Mouse (Mus musculus) heart, postnatal 0 days (tissue): Measurements from ENCODE around the gene Adcy1. TPM values are rescaled to one million over a fixed set of nuclear protein-coding genes. Genes with fewer than 3 reads are reported as not detected.

Source experiments
- ATAC-seq: fragments of 200-750 bp; cut with Nextera tagmentation; 2 replicates; pipeline ENCODE4 v1.8.0; 2017; ENCODE audit warnings: low read depth, moderate number of reproducible peaks, moderate library complexity; ENCODE audit not compliant: insufficient read depth
- DNase-seq: peaks from one replicate; pipeline ENCODE4 v3.0.0-alpha.2; 2016; ENCODE audit warnings: low spot score
- H3K27ac ChIP-seq: fragments of 300-500 bp; sonication (generic); 2 replicates; pipeline ENCODE4 v1.5.1; 2014; ENCODE audit warnings: low read depth, mild to moderate bottlenecking
- H3K27me3 ChIP-seq: fragments of 300-500 bp; sonication (generic); 2 replicates; pipeline ENCODE4 v1.6.1; 2014; ENCODE audit warnings: low read length, mixed read lengths; ENCODE audit not compliant: control insufficient read depth, insufficient read depth
- H3K36me3 ChIP-seq: fragments of 300-500 bp; sonication (generic); replicated peaks from 2 replicates; pipeline ENCODE4 v1.6.1; 2014; ENCODE audit warnings: low read length, mixed read lengths; ENCODE audit not compliant: control insufficient read depth, insufficient read depth
- H3K4me1 ChIP-seq: fragments of 300-500 bp; sonication (generic); 2 replicates; pipeline ENCODE4 v1.6.1; 2014; ENCODE audit warnings: antibody characterized with exemption; ENCODE audit not compliant: control insufficient read depth, insufficient read depth
- H3K4me2 ChIP-seq: fragments of 300-500 bp; sonication (generic); 2 replicates; pipeline ENCODE4 v1.6.1; 2014; ENCODE audit warnings: low read depth, mild to moderate bottlenecking, low read length, moderate library complexity
- H3K4me3 ChIP-seq: fragments of 300-500 bp; sonication (generic); 2 replicates; pipeline ENCODE4 v1.5.1; 2014; ENCODE audit warnings: low read depth, low read length
- H3K9ac ChIP-seq: fragments of 300-500 bp; sonication (generic); replicated peaks from 2 replicates; pipeline ENCODE4 v1.6.1; 2014; ENCODE audit warnings: low read depth, low read length, mixed read lengths
- H3K9me3 ChIP-seq: fragments of 300-500 bp; sonication (generic); replicated peaks from 2 replicates; pipeline ENCODE4 v1.6.1; 2016; ENCODE audit warnings: low read length; ENCODE audit not compliant: control insufficient read depth
- CTCF ChIP-seq: IDR thresholded peaks from 2 replicates; pipeline ENCODE4 v1.5.1; 2016; ENCODE audit warnings: antibody characterized with exemption, control low read depth, low read depth
- EP300 ChIP-seq: IDR thresholded peaks from 2 replicates; pipeline ENCODE4 v1.6.1; 2016; ENCODE audit warnings: antibody characterized with exemption, low read depth
- WGBS: fragments of 180-500 bp; shearing (Covaris S2); extraction: QIAGEN DNeasy Blood & Tissue Kit; methylation state at CpG from one replicate; pipeline ENCODE4 v1.1.7; 2014; 5-methylcytosine and 5-hydroxymethylcytosine counted together
- polyA plus RNA-seq: library from polyadenylated mRNA; unstranded; fragments of >200 nt; fragmentation: Nextera tagmentation; extraction: Ambion mirVana; gene quantifications from 2 replicates; pipeline ENCODE4 v1.2.1, GENCODE M21; 2015
- total RNA-seq: library from RNA; depleted of rRNA; stranded (reverse); fragments of >200 nt; gene quantifications from 2 replicates; pipeline ENCODE4 v1.2.3, GENCODE M21; 2014; ENCODE audit warnings: low replicate concordance

Gene Adcy1
- total and polyA plus RNA-seq, 2 experiments from 2014 or later = 0.22 to 2.9 TPM

DNA sequence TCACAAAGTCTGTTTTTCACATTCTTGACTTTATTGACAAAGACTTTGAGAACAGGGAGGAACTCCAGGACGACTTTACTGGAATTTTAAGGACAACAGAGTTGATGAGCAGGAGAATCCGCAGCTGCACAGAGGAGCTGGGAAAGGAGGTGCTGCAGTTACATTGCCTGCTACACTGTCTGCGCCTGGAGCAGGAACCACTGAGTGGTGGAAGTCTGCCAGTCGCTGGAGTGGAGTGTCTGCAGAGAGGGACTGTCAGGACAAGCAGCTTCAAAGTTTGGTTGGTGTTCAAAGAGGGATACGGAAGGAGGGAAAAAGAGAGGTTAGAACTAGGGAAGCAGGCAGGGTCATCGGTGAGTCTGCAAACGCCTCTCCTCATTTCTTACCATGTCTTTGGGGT, 23.6 kb upstream of the Adcy1 start:
- Histone ChIP-seq H3K4me2 (no peak overlapping the region), H3K9me3 (no peaks in the 10 kb centered on the region), H3K27me3 (peaks cover 4% of the 10 kb centered on the region; the same call in 1 of the 2 replicates), H3K27ac (no peak overlapping the region), H3K4me3 (no peak overlapping the region), H3K36me3 (no peaks in the 10 kb centered on the region), H3K9ac (no peak overlapping the region), H3K4me1 (no peaks in the 10 kb centered on the region)
- 17% methylated on average over 7 of the region's 7 CpGs for WGBS
- no peak for ATAC-seq
- no peak for DNase-seq
- no peak for TF ChIP-seq EP300
- no peak for TF ChIP-seq CTCF

- H3K4me3 ChIP-seq = no peak overlapping the region
- no peaks in the 10 kb centered on the region for H3K36me3 ChIP-seq
- H3K9me3 ChIP-seq = no peaks in the 10 kb centered on the region
- no peaks in the 10 kb centered on the region for H3K4me1 ChIP-seq
- H3K4me2 ChIP-seq = no peak overlapping the region
- no peak overlapping the region for H3K9ac ChIP-seq
- no peak overlapping the region for H3K27ac ChIP-seq
- DNase-seq (no peak), ATAC-seq (no peak)
- TF ChIP-seq CTCF = no peak
- H3K27me3 ChIP-seq = peaks cover 4% of the 10 kb centered on the region; the same call in 1 of the 2 replicates
- WGBS = 78% methylated on average over 6 of the region's 6 CpGs
Measured at GRCm38 (mm10) chr11:7040801-7041200, 22.5 kb upstream of the Adcy1 start.

DNA sequence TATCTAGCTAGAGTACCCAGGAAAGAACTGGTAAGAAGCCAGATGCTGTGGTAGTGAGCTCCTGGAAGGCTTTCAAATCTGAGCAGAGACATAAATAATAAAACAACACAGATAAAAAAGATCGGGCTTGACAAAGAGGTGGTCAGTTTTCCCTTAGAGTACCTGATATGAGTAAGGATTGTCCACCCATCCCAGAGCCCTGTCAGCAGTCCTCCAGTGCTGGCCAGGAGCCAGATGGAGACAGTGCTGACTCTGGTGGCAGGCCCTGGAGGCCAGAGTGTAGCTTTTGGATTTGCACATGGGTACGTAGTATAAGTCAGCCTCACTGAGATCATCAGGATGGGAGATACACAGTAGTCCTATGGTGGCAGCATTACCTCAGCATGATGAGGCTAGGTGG, 16.1 kb upstream of the Adcy1 start:
- Histone ChIP-seq H3K36me3 (no peaks in the 10 kb centered on the region), H3K27ac (no peak overlapping the region), H3K4me1 (no peaks in the 10 kb centered on the region), H3K4me3 (no peak overlapping the region), H3K4me2 (no peak overlapping the region), H3K9ac (no peak overlapping the region), H3K27me3 (no peaks in the 10 kb centered on the region), H3K9me3 (no peaks in the 10 kb centered on the region)
- no peak for DNase-seq
- 62% methylated on average over 2 of the region's 2 CpGs for WGBS
- TF ChIP-seq EP300 = no peak
- no peak for TF ChIP-seq CTCF
- ATAC-seq = no peak

DNA sequence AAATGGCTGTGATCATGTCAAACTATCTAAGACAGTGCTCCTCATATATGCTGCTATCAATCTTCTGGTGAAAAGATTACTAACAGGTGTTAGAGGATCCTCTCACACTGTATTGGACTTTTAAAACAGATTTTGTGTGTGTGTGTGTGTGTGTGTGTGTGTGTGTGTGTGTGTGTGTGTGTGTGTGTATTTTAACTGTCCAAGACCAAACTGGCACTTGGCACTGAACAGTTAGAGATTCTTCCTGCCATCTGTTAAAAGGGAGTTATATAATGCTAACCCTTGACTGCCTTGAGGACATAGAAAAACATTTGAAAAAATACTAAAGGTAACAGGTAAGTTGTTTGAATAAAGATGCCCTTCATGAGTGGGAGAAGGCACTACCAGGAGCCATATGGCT, 15.7 kb upstream of the Adcy1 start:
- ATAC-seq = no peak
- Histone ChIP-seq H3K36me3 (no peaks in the 10 kb centered on the region), H3K4me2 (no peak overlapping the region), H3K9me3 (no peaks in the 10 kb centered on the region), H3K27ac (no peak overlapping the region), H3K4me3 (no peak overlapping the region), H3K4me1 (no peaks in the 10 kb centered on the region), H3K27me3 (no peaks in the 10 kb centered on the region), H3K9ac (no peak overlapping the region)
- DNase-seq = no peak
- no peak for TF ChIP-seq EP300
- TF ChIP-seq CTCF = no peak

GRCm38 (mm10) chr11:7053710-7054109, 9.6 kb upstream of the Adcy1 start:
- TF ChIP-seq EP300 (no peak), CTCF (no peak)
- H3K27me3 ChIP-seq = peaks cover 26% of the 10 kb centered on the region
- no peaks in the 10 kb centered on the region for H3K36me3 ChIP-seq
- 68% methylated on average over 4 of the region's 4 CpGs for WGBS
- DNase-seq = no peak
- peaks cover 16% of the 10 kb centered on the region for H3K4me1 ChIP-seq
- no peak overlapping the region for H3K9ac ChIP-seq
- no peak overlapping the region for H3K4me2 ChIP-seq
- no peak overlapping the region for H3K27ac ChIP-seq
- no peak for ATAC-seq
- H3K4me3 ChIP-seq = no peak overlapping the region
- H3K9me3 ChIP-seq = no peaks in the 10 kb centered on the region

DNA sequence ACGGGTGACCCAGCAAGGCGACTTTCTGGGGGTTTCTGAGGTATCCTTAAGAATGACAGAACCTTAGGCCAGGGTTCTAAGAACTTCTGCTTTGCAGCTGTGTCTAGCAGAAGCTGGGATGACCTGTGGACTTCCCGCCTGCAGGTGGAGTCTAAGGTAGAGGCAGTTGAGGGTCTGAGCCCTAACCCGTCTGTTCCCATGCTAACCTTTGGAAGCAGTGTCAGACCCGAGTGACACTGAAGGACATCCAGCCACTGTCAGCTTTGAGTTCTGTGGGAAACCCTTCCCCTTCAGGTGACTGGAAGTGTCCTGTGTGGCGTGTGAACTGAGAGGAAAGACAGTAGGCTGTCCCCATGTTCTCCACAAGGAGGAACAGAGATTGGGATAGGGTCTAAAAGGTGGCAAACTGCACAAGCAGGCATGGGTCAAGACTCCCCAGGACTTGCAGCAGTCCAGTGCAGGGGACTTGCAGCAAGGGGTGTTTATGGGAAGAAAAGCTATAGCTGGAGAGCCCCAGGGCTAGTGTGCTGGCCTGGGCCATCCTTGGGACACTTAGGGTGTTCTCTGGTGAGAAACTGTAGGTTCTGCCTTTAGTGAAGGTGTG, 8.5 kb upstream of the Adcy1 start:
- DNase-seq (no peak), ATAC-seq (no peak)
- WGBS = 82% methylated on average over 6 of the region's 6 CpGs
- H3K4me1 ChIP-seq = peaks cover 16% of the 10 kb centered on the region
- H3K4me2 ChIP-seq = no peak overlapping the region
- H3K36me3 ChIP-seq = no peaks in the 10 kb centered on the region
- H3K9ac ChIP-seq = no peak overlapping the region
- peaks cover 36% of the 10 kb centered on the region for H3K27me3 ChIP-seq
- no peaks in the 10 kb centered on the region for H3K9me3 ChIP-seq
- H3K27ac ChIP-seq = no peak overlapping the region; the same call in 1 of the 2 replicates
- TF ChIP-seq EP300 = no peak
- TF ChIP-seq CTCF = no peak
- H3K4me3 ChIP-seq = no peak overlapping the region
